Mouse (Mus musculus): ENCODE results near the gene Nucks1.

Gene Nucks1

GRCm38 (mm10) chr1:131968983-131969382, 58.6 kb downstream of the Nucks1 start:
- no peak for DNase-seq

- no peak for DNase-seq
Observed at GRCm38 (mm10) chr1:131969825-131970224, 59.5 kb downstream of the Nucks1 start.

GRCm38 (mm10) chr1:131970322-131970660, 60.0 kb downstream of the Nucks1 start:
- DNase-seq: no peak

GRCm38 (mm10) chr1:131970661-131971520, 60.6 kb downstream of the Nucks1 start:
- DNase-seq: no peak

- DNase-seq: no peak
Observed at GRCm38 (mm10) chr1:131971771-131972497, 61.6 kb downstream of the Nucks1 start.

- DNase-seq: no peak
Observed at GRCm38 (mm10) chr1:131972498-131973334, 62.4 kb downstream of the Nucks1 start.

GRCm38 (mm10) chr1:131973991-131974390, 63.7 kb downstream of the Nucks1 start:
- DNase-seq: no peak

GRCm38 (mm10) chr1:131976886-131977285, 66.6 kb downstream of the Nucks1 start:
- DNase-seq: no peak

GRCm38 (mm10) chr1:131980471-131980870, 70.1 kb downstream of the Nucks1 start:
- DNase-seq: no peak

GRCm38 (mm10) chr1:131981378-131982013, 71.2 kb downstream of the Nucks1 start:
- peak; percentile 46 for DNase-seq

- DNase-seq: peak; percentile 51
Observed at GRCm38 (mm10) chr1:131982907-131983306, 72.6 kb downstream of the Nucks1 start.

GRCm38 (mm10) chr1:131983806-131984205, 73.5 kb downstream of the Nucks1 start:
- no peak for DNase-seq

All from layer of hippocampus, adult 9-11 months (tissue).